Mouse (Mus musculus) intestine, embryonic 16.5 days (tissue): ENCODE results near the gene Elmsan1. TPM values are rescaled to one million over a fixed set of nuclear protein-coding genes. Genes with fewer than 3 reads are reported as not detected.

ENCODE experiments used
- ATAC-seq: fragments of 200-750 bp; cut with Nextera tagmentation; 2 replicates; pipeline ENCODE4 v1.8.0; 2017; ENCODE audit warnings: moderate TSS enrichment, moderate library complexity
- H3K27ac ChIP-seq: fragments of 300-500 bp; sonication (generic); 2 replicates; pipeline ENCODE4 v1.5.1; 2014; ENCODE audit warnings: mild to moderate bottlenecking, low read length
- H3K27me3 ChIP-seq: fragments of 300-500 bp; sonication (generic); replicated peaks from 2 replicates; pipeline ENCODE4 v1.6.1; 2014; ENCODE audit warnings: low read length, control low read depth, mixed read lengths; ENCODE audit not compliant: control insufficient read depth, insufficient read depth
- H3K36me3 ChIP-seq: fragments of 300-500 bp; sonication (generic); 2 replicates; pipeline ENCODE4 v1.6.1; 2014; ENCODE audit warnings: low read length, control low read depth; ENCODE audit not compliant: control insufficient read depth, insufficient read depth
- H3K4me1 ChIP-seq: fragments of 300-500 bp; sonication (generic); 2 replicates; pipeline ENCODE4 v1.6.1; 2014; ENCODE audit warnings: low read length, control low read depth, mixed read lengths; ENCODE audit not compliant: control insufficient read depth, insufficient read depth
- H3K4me2 ChIP-seq: fragments of 300-500 bp; sonication (generic); 2 replicates; pipeline ENCODE4 v1.6.1; 2014; ENCODE audit warnings: low read depth, low read length, control low read depth
- H3K4me3 ChIP-seq: fragments of 300-500 bp; sonication (generic); 2 replicates; pipeline ENCODE4 v1.5.1; 2014; ENCODE audit warnings: mild to moderate bottlenecking, low read length
- H3K9ac ChIP-seq: fragments of 300-500 bp; sonication (generic); 2 replicates; pipeline ENCODE4 v1.6.1; 2014; ENCODE audit warnings: low read depth, low read length
- H3K9me3 ChIP-seq: fragments of 300-500 bp; sonication (generic); 2 replicates; pipeline ENCODE4 v1.6.1; 2016; ENCODE audit warnings: low read length, control low read depth; ENCODE audit not compliant: control insufficient read depth
- WGBS: fragments of 180-500 bp; shearing (Covaris S2); extraction: QIAGEN DNeasy Blood & Tissue Kit; methylation state at CpG from one replicate; pipeline ENCODE4 v1.1.7; 2014; 5-methylcytosine and 5-hydroxymethylcytosine counted together
- polyA plus RNA-seq: library from polyadenylated mRNA; unstranded; fragments of >200 nt; fragmentation: Nextera tagmentation; extraction: Ambion mirVana; gene quantifications from 2 replicates; pipeline ENCODE4 v1.2.1, GENCODE M21; 2015

Elmsan1 gene
- polyA plus RNA-seq, 1 experiment from 2014 or later: 6.3 TPM

GRCm38 (mm10) chr12:84235981-84236752, 17.5 kb upstream of the Elmsan1 start:
- H3K36me3 ChIP-seq: no peaks in the 10 kb centered on the region
- no peak for ATAC-seq
- H3K9ac ChIP-seq: no peak overlapping the region
- no peaks in the 10 kb centered on the region for H3K4me1 ChIP-seq
- H3K4me2 ChIP-seq: no peak overlapping the region
- H3K27me3 ChIP-seq: no peaks in the 10 kb centered on the region
- 80% methylated on average over 10 of the region's 10 CpGs for WGBS
- H3K4me3 ChIP-seq: no peak overlapping the region
- no peak overlapping the region for H3K27ac ChIP-seq
- H3K9me3 ChIP-seq: no peaks in the 10 kb centered on the region

- H3K27me3 ChIP-seq: no peaks in the 10 kb centered on the region
- no peaks in the 10 kb centered on the region for H3K9me3 ChIP-seq
- WGBS: 91% methylated on average over 6 of the region's 6 CpGs
- H3K4me3 ChIP-seq: no peak overlapping the region
- no peak overlapping the region for H3K9ac ChIP-seq
- H3K4me2 ChIP-seq: no peak overlapping the region
- H3K27ac ChIP-seq: no peak overlapping the region
- no peaks in the 10 kb centered on the region for H3K4me1 ChIP-seq
- H3K36me3 ChIP-seq: no peaks in the 10 kb centered on the region
- no peak for ATAC-seq
These were observed 16.9 kb upstream of the Elmsan1 start for GRCm38 (mm10) chr12:84235577-84235976.

GRCm38 (mm10) chr12:84233488-84234100, 14.9 kb upstream of the Elmsan1 start:
- H3K9me3 ChIP-seq: no peaks in the 10 kb centered on the region
- peak; percentile 71; the same call in 1 of the 2 replicates for ATAC-seq
- H3K36me3 ChIP-seq: no peaks in the 10 kb centered on the region
- H3K4me3 ChIP-seq: no peak overlapping the region
- no peak overlapping the region for H3K4me2 ChIP-seq
- H3K4me1 ChIP-seq: no peaks in the 10 kb centered on the region
- H3K27me3 ChIP-seq: no peaks in the 10 kb centered on the region
- no peak overlapping the region for H3K9ac ChIP-seq
- 69% methylated on average over 8 of the region's 8 CpGs for WGBS
- H3K27ac ChIP-seq: no peak overlapping the region

- H3K9ac ChIP-seq: no peak overlapping the region
- ATAC-seq: 0 out of 2 replicates have a peak, but pooled peaks have one; percentile 17
- H3K4me2 ChIP-seq: no peak overlapping the region
- H3K4me3 ChIP-seq: no peak overlapping the region
- no peaks in the 10 kb centered on the region for H3K27me3 ChIP-seq
- H3K36me3 ChIP-seq: no peaks in the 10 kb centered on the region
- no peaks in the 10 kb centered on the region for H3K9me3 ChIP-seq
- no peak overlapping the region for H3K27ac ChIP-seq
- 82% methylated on average over 9 of the region's 9 CpGs for WGBS
- peaks cover 7% of the 10 kb centered on the region; the same call in 1 of the 2 replicates for H3K4me1 ChIP-seq
These were observed 7.6 kb upstream of the Elmsan1 start for GRCm38 (mm10) chr12:84226117-84226840.

- H3K4me3 ChIP-seq: peak overlapping the region; percentile 45
- H3K9ac ChIP-seq: peak overlapping the region; percentile 63
- no peaks in the 10 kb centered on the region for H3K9me3 ChIP-seq
- 6% methylated on average over 17 of the region's 17 CpGs for WGBS
- 0 out of 2 replicates have a peak overlapping the region, but pooled peaks have one; percentile 12 for H3K27ac ChIP-seq
- H3K36me3 ChIP-seq: no peaks in the 10 kb centered on the region
- H3K4me1 ChIP-seq: peaks cover 8% of the 10 kb centered on the region
- no peaks in the 10 kb centered on the region for H3K27me3 ChIP-seq
- ATAC-seq: no peak
- H3K4me2 ChIP-seq: peak overlapping the region; percentile 60
These were observed 3.8 kb upstream of the Elmsan1 start for GRCm38 (mm10) chr12:84222405-84222961.

- Histone ChIP-seq H3K4me1 (peaks cover 19% of the 10 kb centered on the region), H3K36me3 (no peaks in the 10 kb centered on the region), H3K9me3 (no peaks in the 10 kb centered on the region), H3K9ac (no peak overlapping the region), H3K4me2 (no peak overlapping the region), H3K27me3 (no peaks in the 10 kb centered on the region), H3K27ac (no peak overlapping the region), H3K4me3 (no peak overlapping the region)
- 83% methylated on average over 14 of the region's 14 CpGs for WGBS
- no peak for ATAC-seq
These were observed 2.5 kb upstream of the Elmsan1 start for GRCm38 (mm10) chr12:84220951-84221891.

GRCm38 (mm10) chr12:84220515-84220914, 1.8 kb upstream of the Elmsan1 start:
- no peak for ATAC-seq
- Histone ChIP-seq H3K9me3 (no peaks in the 10 kb centered on the region), H3K36me3 (no peaks in the 10 kb centered on the region), H3K27me3 (no peaks in the 10 kb centered on the region), H3K4me2 (no peak overlapping the region), H3K4me3 (no peak overlapping the region), H3K4me1 (peaks cover 25% of the 10 kb centered on the region), H3K9ac (no peak overlapping the region), H3K27ac (no peak overlapping the region)
- WGBS: 78% methylated on average over 4 of the region's 4 CpGs

GRCm38 (mm10) chr12:84219121-84219561, 460 bp upstream of the Elmsan1 start:
- no peaks in the 10 kb centered on the region for H3K36me3 ChIP-seq
- peak; percentile 25 for ATAC-seq
- peaks cover 37% of the 10 kb centered on the region for H3K4me1 ChIP-seq
- no peaks in the 10 kb centered on the region for H3K27me3 ChIP-seq
- WGBS: 7% methylated on average over 14 of the region's 14 CpGs
- peak overlapping the region; percentile 97 for H3K9ac ChIP-seq
- peak overlapping the region; percentile 88 for H3K4me3 ChIP-seq
- peak overlapping the region; percentile 96 for H3K27ac ChIP-seq
- no peaks in the 10 kb centered on the region for H3K9me3 ChIP-seq
- peak overlapping the region; percentile 87 for H3K4me2 ChIP-seq
